Mouse (Mus musculus): ENCODE measurements around the gene Oxt.

DNA sequence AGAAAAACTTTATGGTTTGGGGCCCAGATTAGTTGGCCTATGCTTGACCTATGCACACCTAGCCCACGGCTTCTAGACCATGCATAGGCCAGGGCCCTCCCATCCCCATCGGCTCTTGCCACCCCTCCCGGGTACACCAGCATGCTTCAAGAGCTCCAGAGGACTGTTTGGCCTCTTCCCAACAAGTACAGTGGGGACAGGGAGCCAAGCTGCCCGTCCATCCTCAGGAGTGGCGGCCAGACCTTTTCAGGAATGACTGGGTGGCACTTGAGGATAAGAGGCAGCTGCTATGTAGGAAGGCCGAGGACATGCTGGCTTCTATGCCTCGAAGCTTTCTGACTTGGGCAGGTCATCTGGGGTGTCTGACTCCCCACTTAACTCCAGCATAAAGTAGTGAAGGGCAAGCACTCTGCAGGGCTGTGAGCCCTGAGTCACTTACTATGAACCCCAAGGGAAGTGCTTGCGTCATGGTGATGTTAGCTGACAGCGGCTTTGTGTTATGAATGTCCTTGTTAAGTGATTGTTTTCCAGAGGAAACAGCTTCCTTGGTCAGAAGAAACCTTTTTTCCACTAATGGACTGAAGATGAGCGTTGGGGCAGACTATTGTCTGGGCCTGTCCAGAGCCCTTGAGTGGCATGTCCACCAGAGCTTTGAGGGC lies 8.1 kb downstream of the Oxt start:
- TF ChIP-seq CTCF (IDR thresholded peaks at IDR 0.05; ENCODE audit: low read depth, low read length) (no peak), POLR2A (IDR thresholded peaks at IDR 0.05; ENCODE audit: borderline replicate concordance, low read depth, low read length) (no peak)
